Mouse (Mus musculus): ENCODE measurements around the gene Dtnbp1.

The Dtnbp1 gene

GRCm38 (mm10) chr13:44915945-44916344 is 86.0 kb downstream of the Dtnbp1 start:
- H3K4me3 ChIP-seq (replicated peaks; ENCODE audit: low read length): no peak overlapping the region
- TF ChIP-seq POU5F1 (IDR thresholded peaks at IDR 0.05; ENCODE audit: borderline replicate concordance, low read length): no peak
- TF ChIP-seq CTCF (conservative IDR thresholded peaks at IDR 0.05; ENCODE audit: low read length): peak; percentile 47
- H3K9me3 ChIP-seq (ENCODE audit: low read length): peaks cover 4% of the 10 kb centered on the region; the same call in 1 of the 2 replicates
- peaks cover 30% of the 10 kb centered on the region for H3K4me1 ChIP-seq (replicated peaks; ENCODE audit: low read depth, low read length)
- peaks cover 100% of the 10 kb centered on the region for H3K36me3 ChIP-seq (ENCODE audit: insufficient read depth, low read length)
- no peaks in the 10 kb centered on the region for H3K27me3 ChIP-seq (ENCODE audit: insufficient read depth, low read length)

- peaks cover 4% of the 10 kb centered on the region; the same call in 1 of the 2 replicates for H3K9me3 ChIP-seq (ENCODE audit: low read length)
- TF ChIP-seq CTCF (conservative IDR thresholded peaks at IDR 0.05; ENCODE audit: low read length) (no peak), NANOG (IDR thresholded peaks at IDR 0.05; ENCODE audit: borderline replicate concordance, low read length) (no peak), POU5F1 (IDR thresholded peaks at IDR 0.05; ENCODE audit: borderline replicate concordance, low read length) (no peak)
- no peaks in the 10 kb centered on the region for H3K27me3 ChIP-seq (ENCODE audit: insufficient read depth, low read length)
- H3K4me3 ChIP-seq (replicated peaks; ENCODE audit: low read length): no peak overlapping the region
- H3K36me3 ChIP-seq (ENCODE audit: insufficient read depth, low read length): peaks cover 100% of the 10 kb centered on the region
- H3K4me1 ChIP-seq (replicated peaks; ENCODE audit: low read depth, low read length): peaks cover 34% of the 10 kb centered on the region
Measured at GRCm38 (mm10) chr13:44915382-44915781, 86.6 kb downstream of the Dtnbp1 start.

GRCm38 (mm10) chr13:44913560-44913959 is 88.4 kb downstream of the Dtnbp1 start:
- no peak overlapping the region for H3K4me3 ChIP-seq (replicated peaks; ENCODE audit: low read length)
- H3K36me3 ChIP-seq (ENCODE audit: insufficient read depth, low read length): peaks cover 100% of the 10 kb centered on the region
- H3K9me3 ChIP-seq (ENCODE audit: low read length): no peaks in the 10 kb centered on the region
- H3K4me1 ChIP-seq (replicated peaks; ENCODE audit: low read depth, low read length): peaks cover 39% of the 10 kb centered on the region
- no peaks in the 10 kb centered on the region for H3K27me3 ChIP-seq (ENCODE audit: insufficient read depth, low read length)
- TF ChIP-seq CTCF (conservative IDR thresholded peaks at IDR 0.05; ENCODE audit: low read length) (no peak), POU5F1 (IDR thresholded peaks at IDR 0.05; ENCODE audit: borderline replicate concordance, low read length) (no peak), NANOG (IDR thresholded peaks at IDR 0.05; ENCODE audit: borderline replicate concordance, low read length) (no peak)

DNA sequence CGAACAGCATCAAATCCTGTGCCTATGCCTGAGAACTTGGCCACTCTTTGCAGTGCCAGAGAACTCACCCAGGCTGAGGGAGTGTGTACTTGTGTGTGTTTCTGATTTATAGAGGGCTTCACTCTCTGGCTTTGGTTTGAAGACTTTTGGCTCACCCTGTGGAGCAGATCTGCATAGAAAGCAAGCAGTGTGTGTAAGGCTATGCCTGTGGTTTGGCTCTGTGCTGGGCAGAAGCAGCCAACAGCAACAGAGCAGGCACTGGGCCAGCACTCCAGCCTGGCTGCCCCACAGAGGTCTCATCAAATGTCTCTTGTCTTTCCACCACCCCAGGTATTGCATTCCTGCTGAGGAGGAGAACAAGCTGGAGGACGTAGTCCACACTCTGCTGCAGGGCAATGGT is 89.1 kb downstream of the Dtnbp1 start:
- Histone ChIP-seq H3K36me3 (ENCODE audit: insufficient read depth, low read length) (peaks cover 100% of the 10 kb centered on the region), H3K4me3 (replicated peaks; ENCODE audit: low read length) (no peak overlapping the region), H3K9me3 (ENCODE audit: low read length) (no peaks in the 10 kb centered on the region), H3K4me1 (replicated peaks; ENCODE audit: low read depth, low read length) (peaks cover 39% of the 10 kb centered on the region), H3K27me3 (ENCODE audit: insufficient read depth, low read length) (no peaks in the 10 kb centered on the region)
- TF ChIP-seq NANOG (IDR thresholded peaks at IDR 0.05; ENCODE audit: borderline replicate concordance, low read length): no peak
- TF ChIP-seq CTCF (conservative IDR thresholded peaks at IDR 0.05; ENCODE audit: low read length): no peak
- TF ChIP-seq POU5F1 (IDR thresholded peaks at IDR 0.05; ENCODE audit: borderline replicate concordance, low read length): no peak

DNA sequence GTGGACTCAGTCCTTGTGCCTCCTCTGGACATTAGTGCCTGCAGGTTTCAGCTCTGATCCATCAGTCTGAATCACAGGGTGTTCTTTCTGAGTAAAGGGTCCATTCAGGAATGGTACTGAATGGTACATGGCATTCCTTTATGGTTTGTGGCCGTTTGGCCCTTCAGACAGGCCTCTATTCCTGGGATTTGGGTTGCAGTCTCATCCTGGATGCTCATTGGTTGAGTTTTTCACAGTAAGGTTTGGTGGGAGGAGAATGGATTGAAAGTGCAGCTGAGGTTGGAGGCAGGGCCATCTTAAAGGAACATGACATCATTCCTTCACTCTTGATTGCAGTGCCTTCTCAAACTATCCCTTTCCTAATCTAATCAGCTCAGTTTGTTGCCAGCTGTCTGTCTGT is 93.2 kb downstream of the Dtnbp1 start:
- H3K9me3 ChIP-seq (ENCODE audit: low read length): no peaks in the 10 kb centered on the region
- H3K36me3 ChIP-seq (ENCODE audit: insufficient read depth, low read length): peaks cover 100% of the 10 kb centered on the region
- peaks cover 62% of the 10 kb centered on the region for H3K4me1 ChIP-seq (replicated peaks; ENCODE audit: low read depth, low read length)
- H3K27me3 ChIP-seq (ENCODE audit: insufficient read depth, low read length): no peaks in the 10 kb centered on the region
- no peak for TF ChIP-seq CTCF (conservative IDR thresholded peaks at IDR 0.05; ENCODE audit: low read length)
- TF ChIP-seq POU5F1 (IDR thresholded peaks at IDR 0.05; ENCODE audit: borderline replicate concordance, low read length): no peak
- no peak for TF ChIP-seq NANOG (IDR thresholded peaks at IDR 0.05; ENCODE audit: borderline replicate concordance, low read length)
- H3K4me3 ChIP-seq (replicated peaks; ENCODE audit: low read length): no peak overlapping the region

DNA sequence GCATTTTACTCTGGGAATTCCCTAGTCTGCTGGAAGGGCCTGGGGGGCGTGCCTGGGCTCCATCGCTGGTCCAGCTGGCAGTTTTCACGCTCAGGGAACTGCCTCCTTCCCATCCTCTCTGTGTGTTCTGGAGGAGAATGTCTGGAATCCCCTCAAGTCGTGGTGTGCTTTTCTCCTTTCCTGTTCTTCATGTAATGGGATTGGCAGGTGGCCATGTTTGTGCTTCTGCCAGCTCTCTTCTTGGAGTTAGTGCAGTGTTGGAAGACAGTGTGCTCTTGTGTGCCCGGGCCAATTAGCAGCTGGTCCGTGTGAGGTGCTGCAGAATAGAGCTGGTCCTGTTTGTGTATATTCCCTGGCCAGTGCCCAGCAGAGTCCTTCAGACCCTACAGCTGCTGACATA is 94.2 kb downstream of the Dtnbp1 start:
- H3K4me1 ChIP-seq (replicated peaks; ENCODE audit: low read depth, low read length): peaks cover 68% of the 10 kb centered on the region
- no peaks in the 10 kb centered on the region for H3K27me3 ChIP-seq (ENCODE audit: insufficient read depth, low read length)
- TF ChIP-seq POU5F1 (IDR thresholded peaks at IDR 0.05; ENCODE audit: borderline replicate concordance, low read length): no peak
- no peak for TF ChIP-seq CTCF (conservative IDR thresholded peaks at IDR 0.05; ENCODE audit: low read length)
- TF ChIP-seq NANOG (IDR thresholded peaks at IDR 0.05; ENCODE audit: borderline replicate concordance, low read length): no peak
- H3K36me3 ChIP-seq (ENCODE audit: insufficient read depth, low read length): peaks cover 100% of the 10 kb centered on the region
- H3K9me3 ChIP-seq (ENCODE audit: low read length): no peaks in the 10 kb centered on the region
- no peak overlapping the region for H3K4me3 ChIP-seq (replicated peaks; ENCODE audit: low read length)

DNA sequence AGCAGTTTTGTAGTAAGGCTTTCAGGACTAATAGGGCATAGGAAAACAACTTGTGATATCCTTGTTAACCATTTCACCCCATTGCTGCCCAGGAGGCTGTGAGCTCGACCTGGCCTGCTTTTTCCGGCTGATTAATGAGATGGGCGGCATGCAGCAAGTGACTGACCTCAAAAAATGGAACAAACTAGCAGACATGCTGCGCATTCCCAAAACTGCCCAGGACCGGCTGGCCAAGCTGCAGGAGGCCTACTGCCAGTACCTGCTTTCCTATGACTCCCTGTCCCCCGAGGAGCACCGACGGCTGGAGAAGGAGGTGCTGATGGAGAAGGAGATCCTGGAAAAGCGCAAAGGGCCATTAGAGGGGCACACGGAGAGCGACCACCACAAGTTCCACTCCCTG is 95.8 kb downstream of the Dtnbp1 start:
- TF ChIP-seq NANOG (IDR thresholded peaks at IDR 0.05; ENCODE audit: borderline replicate concordance, low read length) (no peak), POU5F1 (IDR thresholded peaks at IDR 0.05; ENCODE audit: borderline replicate concordance, low read length) (no peak), CTCF (conservative IDR thresholded peaks at IDR 0.05; ENCODE audit: low read length) (no peak)
- Histone ChIP-seq H3K9me3 (ENCODE audit: low read length) (no peaks in the 10 kb centered on the region), H3K4me3 (replicated peaks; ENCODE audit: low read length) (no peak overlapping the region), H3K27me3 (ENCODE audit: insufficient read depth, low read length) (no peaks in the 10 kb centered on the region), H3K36me3 (ENCODE audit: insufficient read depth, low read length) (peaks cover 100% of the 10 kb centered on the region), H3K4me1 (replicated peaks; ENCODE audit: low read depth, low read length) (peaks cover 83% of the 10 kb centered on the region)

DNA sequence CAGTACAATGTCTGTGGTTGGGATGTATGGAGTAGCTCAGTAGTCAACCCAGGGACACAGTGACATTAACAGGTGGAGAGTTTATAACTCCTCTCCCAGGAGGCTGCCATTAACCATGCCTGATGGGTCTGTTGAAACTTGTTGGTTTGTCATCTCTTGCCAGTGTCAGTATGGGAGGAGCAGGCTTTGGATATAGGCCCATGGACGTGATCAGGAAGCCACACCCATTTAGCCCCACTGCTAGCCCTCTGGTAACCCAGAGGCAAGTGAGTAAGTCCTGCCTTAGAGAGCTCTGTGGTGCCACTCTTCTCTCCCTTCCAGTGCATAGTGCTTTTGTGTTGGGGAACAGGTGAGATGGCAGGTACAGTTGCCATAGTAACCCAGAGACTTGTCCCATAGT is 97.7 kb downstream of the Dtnbp1 start:
- TF ChIP-seq POU5F1 (IDR thresholded peaks at IDR 0.05; ENCODE audit: borderline replicate concordance, low read length) (no peak), NANOG (IDR thresholded peaks at IDR 0.05; ENCODE audit: borderline replicate concordance, low read length) (no peak), CTCF (conservative IDR thresholded peaks at IDR 0.05; ENCODE audit: low read length) (no peak)
- no peaks in the 10 kb centered on the region for H3K9me3 ChIP-seq (ENCODE audit: low read length)
- H3K4me1 ChIP-seq (replicated peaks; ENCODE audit: low read depth, low read length): peaks cover 90% of the 10 kb centered on the region
- H3K36me3 ChIP-seq (ENCODE audit: insufficient read depth, low read length): peaks cover 100% of the 10 kb centered on the region
- H3K4me3 ChIP-seq (replicated peaks; ENCODE audit: low read length): no peak overlapping the region
- no peaks in the 10 kb centered on the region for H3K27me3 ChIP-seq (ENCODE audit: insufficient read depth, low read length)

- Histone ChIP-seq H3K27me3 (ENCODE audit: insufficient read depth, low read length) (no peaks in the 10 kb centered on the region), H3K9me3 (ENCODE audit: low read length) (no peaks in the 10 kb centered on the region), H3K36me3 (ENCODE audit: insufficient read depth, low read length) (peaks cover 100% of the 10 kb centered on the region), H3K4me1 (replicated peaks; ENCODE audit: low read depth, low read length) (peaks cover 96% of the 10 kb centered on the region), H3K4me3 (replicated peaks; ENCODE audit: low read length) (no peak overlapping the region)
- TF ChIP-seq CTCF (conservative IDR thresholded peaks at IDR 0.05; ENCODE audit: low read length): no peak
- no peak for TF ChIP-seq NANOG (IDR thresholded peaks at IDR 0.05; ENCODE audit: borderline replicate concordance, low read length)
- TF ChIP-seq POU5F1 (IDR thresholded peaks at IDR 0.05; ENCODE audit: borderline replicate concordance, low read length): no peak
Measured at GRCm38 (mm10) chr13:44903416-44903815, 98.5 kb downstream of the Dtnbp1 start.

Measured in E14TG2a.4 (cell line).